Mouse (Mus musculus) lung, postnatal 4 days (tissue): Measurements from ENCODE around the gene Hs3st6.

Experiments used
- DNase-seq, 2 experiments: peaks; one replicate each; pipeline ENCODE4 v3.0.0; 2021

Hs3st6 gene

GRCm38 (mm10) chr17:24773241-24773640 lies 20.5 kb downstream of the Hs3st6 start:
- no peak for DNase-seq

- DNase-seq = no peak
Measured at GRCm38 (mm10) chr17:24775173-24775572, 22.4 kb downstream of the Hs3st6 start.

GRCm38 (mm10) chr17:24777073-24777472 lies 24.3 kb downstream of the Hs3st6 start:
- peak; percentile 32 to 69 for DNase-seq

- no peak for DNase-seq
Measured at GRCm38 (mm10) chr17:24780821-24781220, 28.0 kb downstream of the Hs3st6 start.

- no peak for DNase-seq
Measured at GRCm38 (mm10) chr17:24792190-24792589, 39.4 kb downstream of the Hs3st6 start.

GRCm38 (mm10) chr17:24794791-24795190 lies 42.0 kb downstream of the Hs3st6 start:
- peak in 1 of 2 experiments; percentile 30 for DNase-seq

GRCm38 (mm10) chr17:24796969-24797368 lies 44.2 kb downstream of the Hs3st6 start:
- no peak for DNase-seq

GRCm38 (mm10) chr17:24798229-24798628 lies 45.4 kb downstream of the Hs3st6 start:
- no peak for DNase-seq

- DNase-seq = no peak
Measured at GRCm38 (mm10) chr17:24799476-24799875, 46.7 kb downstream of the Hs3st6 start.

- DNase-seq = no peak
Measured at GRCm38 (mm10) chr17:24800524-24800923, 47.7 kb downstream of the Hs3st6 start.

GRCm38 (mm10) chr17:24803952-24804951 lies 51.5 kb downstream of the Hs3st6 start, which contains the start of gene Meiob:
TSS of gene Meiob (plus strand) at chr17:24804289.
- DNase-seq = peak; percentile 65 to 70
